Mouse (Mus musculus) stomach, embryonic 14.5 days (tissue): ENCODE results near the gene Cend1. TPM values are rescaled to one million over a fixed set of nuclear protein-coding genes. Genes with fewer than 3 reads are reported as not detected.

Source experiments
- ATAC-seq: fragments of 200-750 bp; cut with Nextera tagmentation; 2 replicates; pipeline ENCODE4 v1.8.0; 2017; ENCODE audit warnings: low read depth, moderate TSS enrichment; ENCODE audit not compliant: insufficient number of reproducible peaks, insufficient read depth, low FRiP score
- H3K27ac ChIP-seq: fragments of 300-500 bp; sonication (generic); 2 replicates; pipeline ENCODE4 v1.5.1; 2014; ENCODE audit warnings: mild to moderate bottlenecking, low read length, moderate library complexity, mixed read lengths
- H3K27me3 ChIP-seq: fragments of 300-500 bp; sonication (generic); 2 replicates; pipeline ENCODE4 v1.6.1; 2014; ENCODE audit warnings: low read length, control low read depth, mixed read lengths; ENCODE audit not compliant: control insufficient read depth, insufficient read depth
- H3K36me3 ChIP-seq: fragments of 300-500 bp; sonication (generic); 2 replicates; pipeline ENCODE4 v1.6.1; 2014; ENCODE audit warnings: mild to moderate bottlenecking, control low read depth, low read length, moderate library complexity, mixed read lengths; ENCODE audit not compliant: control insufficient read depth, insufficient read depth
- H3K4me1 ChIP-seq: fragments of 300-500 bp; sonication (generic); 2 replicates; pipeline ENCODE4 v1.6.1; 2014; ENCODE audit warnings: low read length, control low read depth, mixed read lengths; ENCODE audit not compliant: control insufficient read depth, insufficient read depth
- H3K4me2 ChIP-seq: fragments of 300-500 bp; sonication (generic); replicated peaks from 2 replicates; pipeline ENCODE4 v1.6.1; 2014; ENCODE audit warnings: low read depth, low read length, control low read depth
- H3K4me3 ChIP-seq: fragments of 300-500 bp; sonication (generic); 2 replicates; pipeline ENCODE4 v1.5.1; 2014; ENCODE audit warnings: low read depth, low read length, control low read depth
- H3K9ac ChIP-seq: fragments of 300-500 bp; sonication (generic); replicated peaks from 2 replicates; pipeline ENCODE4 v1.6.1; 2014; ENCODE audit warnings: low read depth, mild to moderate bottlenecking, control low read depth, low read length, moderate library complexity, mixed read lengths
- H3K9me3 ChIP-seq: fragments of 300-500 bp; sonication (generic); 2 replicates; pipeline ENCODE4 v1.6.1; 2016; ENCODE audit warnings: low read depth, low read length, control low read depth; ENCODE audit not compliant: control insufficient read depth
- WGBS: fragments of 180-500 bp; shearing (Covaris S2); extraction: QIAGEN DNeasy Blood & Tissue Kit; methylation state at CpG from one replicate; pipeline ENCODE4 v1.1.7; 2014; 5-methylcytosine and 5-hydroxymethylcytosine counted together
- polyA plus RNA-seq: library from polyadenylated mRNA; unstranded; fragments of >200 nt; fragmentation: Nextera tagmentation; extraction: Ambion mirVana; gene quantifications from 2 replicates; pipeline ENCODE4 v1.2.1, GENCODE M21; 2014

Cend1 gene
- polyA plus RNA-seq, 1 experiment from 2014 or later = 1.9 TPM

DNA sequence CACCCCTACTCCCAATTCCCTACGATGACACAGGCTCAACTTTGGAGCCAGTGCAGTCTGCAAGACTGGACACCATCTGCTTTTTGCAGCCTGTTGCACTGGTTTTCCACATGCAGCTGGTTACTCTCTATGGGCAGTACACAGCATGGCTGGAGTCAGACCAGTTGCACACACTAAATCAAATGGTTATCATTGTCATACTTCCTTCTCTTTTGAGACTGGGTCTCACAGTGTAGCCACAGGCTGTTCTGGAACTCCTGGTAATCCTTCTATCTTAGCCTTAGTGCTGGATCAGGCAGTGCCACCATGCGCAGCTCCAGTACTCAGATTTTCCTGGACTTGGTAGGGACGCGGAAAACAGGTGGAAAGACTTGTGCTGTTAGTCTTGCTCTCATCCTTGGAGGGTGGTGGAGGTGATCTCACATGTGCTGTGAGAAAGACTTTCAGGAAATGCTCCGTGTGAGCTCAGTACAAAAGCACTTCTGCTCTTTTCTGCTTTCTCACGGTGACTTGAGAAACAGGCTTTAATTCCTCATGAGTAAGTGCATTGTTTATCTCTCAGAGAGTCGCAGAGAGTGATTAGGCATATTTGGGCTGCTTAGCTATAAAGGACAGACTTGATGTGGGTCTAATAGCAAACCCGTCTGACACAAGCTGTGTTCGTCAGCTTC is 36.6 kb downstream of the Cend1 start:
- peak overlapping the region; percentile 52; the same call in 1 of the 2 replicates for H3K27ac ChIP-seq
- H3K9me3 ChIP-seq = no peaks in the 10 kb centered on the region
- H3K4me2 ChIP-seq = peak overlapping the region; percentile 94
- peak overlapping the region; percentile 52 for H3K9ac ChIP-seq
- no peaks in the 10 kb centered on the region for H3K27me3 ChIP-seq
- peak; percentile 30; the same call in 1 of the 2 replicates for ATAC-seq
- H3K4me3 ChIP-seq = peak overlapping the region; percentile 72
- WGBS = 32% methylated on average over 9 of the region's 9 CpGs
- H3K4me1 ChIP-seq = peaks cover 11% of the 10 kb centered on the region
- peaks cover 11% of the 10 kb centered on the region; the same call in 1 of the 2 replicates for H3K36me3 ChIP-seq

DNA sequence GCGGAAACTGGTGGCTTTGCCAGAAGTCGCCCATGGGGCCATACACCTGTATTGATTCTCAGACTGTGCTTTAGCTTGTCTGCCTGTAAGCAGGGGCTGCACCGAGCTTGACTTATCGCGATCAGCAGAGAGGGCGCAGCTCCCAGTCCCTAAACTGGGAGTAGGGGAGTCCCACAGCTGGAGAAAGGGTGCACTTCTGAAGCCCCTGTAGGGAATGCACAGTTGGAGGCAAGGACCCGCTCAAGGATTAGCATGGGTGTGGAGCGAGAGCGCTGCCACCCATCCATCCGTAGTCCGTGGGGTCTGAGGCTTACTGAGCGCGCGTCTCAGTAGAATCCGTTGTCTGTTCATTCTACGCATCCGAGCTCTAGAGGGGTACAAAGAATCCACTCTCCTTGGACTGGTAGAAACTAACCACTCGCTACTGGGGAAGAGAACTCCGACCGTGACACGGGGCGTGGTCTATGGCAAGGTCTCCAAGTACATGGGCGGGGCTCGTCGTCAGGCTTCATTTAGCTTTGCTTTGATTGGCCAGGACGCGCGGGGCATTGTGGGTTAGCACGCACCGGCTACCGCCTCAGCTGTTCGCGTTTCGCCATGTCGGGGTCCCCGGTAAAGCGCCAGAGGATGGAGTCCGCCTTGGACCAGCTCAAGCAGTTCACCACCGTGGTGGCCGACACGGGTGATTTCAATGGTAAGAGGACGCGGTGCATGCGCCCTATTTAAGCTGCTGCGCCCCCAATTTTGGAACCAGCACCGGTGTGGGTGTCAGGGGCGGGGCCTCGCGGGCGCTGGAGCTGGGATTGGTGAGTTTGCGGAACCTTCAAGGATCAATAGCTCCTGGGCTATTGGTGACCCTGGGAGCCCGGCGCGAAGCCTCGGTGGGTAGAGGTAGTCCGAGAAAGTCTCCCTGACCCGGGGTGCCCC is 37.4 kb downstream of the Cend1 start, which contains the start of gene Taldo1:
TSS of gene Taldo1 (plus strand) at position 575 of the 927 bp plus-strand sequence.
- Histone ChIP-seq H3K9me3 (no peaks in the 10 kb centered on the region), H3K4me3 (peak within 1 kb of the TSS; percentile 72), H3K27ac (peak within 1 kb of the TSS; percentile 53; the same call in 1 of the 2 replicates), H3K9ac (peak within 1 kb of the TSS; percentile 52), H3K4me1 (peaks cover 11% of the 10 kb centered on the region), H3K36me3 (peaks cover 11% of the 10 kb centered on the region; the same call in 1 of the 2 replicates), H3K27me3 (no peaks in the 10 kb centered on the region), H3K4me2 (peak within 1 kb of the TSS; percentile 94)
- peak; percentile 93 for ATAC-seq
- under 1% methylated on average over 57 of the region's 57 CpGs for WGBS

DNA sequence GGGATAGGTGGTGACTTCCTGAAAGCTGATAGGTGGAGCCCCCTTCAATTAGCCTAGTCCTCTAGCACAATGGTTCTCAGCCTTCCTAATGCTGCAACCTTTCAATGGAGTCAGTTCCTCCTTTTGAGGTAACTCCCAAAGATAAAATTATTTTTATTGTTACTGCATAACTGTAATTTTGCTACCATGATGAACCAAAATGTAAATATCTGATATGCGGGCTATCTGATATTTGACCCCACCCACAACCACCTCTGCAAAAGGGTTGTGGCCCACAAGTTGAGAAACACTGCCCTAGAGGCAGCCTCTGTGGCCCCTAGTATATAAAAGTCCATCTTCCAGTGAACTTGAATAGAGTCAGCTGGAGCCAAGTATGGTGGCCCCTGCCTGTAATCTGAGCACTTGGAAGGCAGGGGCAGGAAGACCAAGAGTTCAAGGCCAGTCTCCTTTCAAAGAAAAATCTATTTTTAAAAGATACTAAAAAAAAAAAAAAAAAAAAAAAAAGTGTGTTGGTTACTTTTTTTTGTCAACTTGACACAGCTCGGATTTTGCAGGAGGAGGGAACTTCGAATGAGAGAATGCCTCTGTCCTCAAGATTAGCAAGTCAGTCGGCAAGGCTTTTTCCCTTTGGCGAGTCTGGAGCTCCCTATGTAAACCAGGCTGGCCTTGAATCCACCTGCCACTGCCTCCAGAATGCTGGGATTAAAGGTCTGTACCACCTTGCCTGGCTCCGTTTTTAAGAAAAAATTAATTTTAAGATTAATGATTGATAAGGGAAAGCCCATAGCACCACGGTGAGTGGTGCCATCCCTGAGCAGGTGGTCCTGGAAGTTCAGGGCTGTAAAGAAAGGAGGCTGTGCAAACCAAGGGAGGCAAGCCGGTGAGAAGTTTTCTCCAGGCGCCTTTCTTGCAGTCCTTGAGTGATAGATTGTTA is 38.7 kb downstream of the Cend1 start:
- WGBS = 44% methylated on average over 9 of the region's 9 CpGs
- Histone ChIP-seq H3K27ac (no peak overlapping the region), H3K4me3 (0 out of 2 replicates have a peak overlapping the region, but pooled peaks have one; percentile 72), H3K9me3 (no peaks in the 10 kb centered on the region), H3K36me3 (no peaks in the 10 kb centered on the region; the same call in 1 of the 2 replicates), H3K4me2 (no peak overlapping the region), H3K4me1 (peaks cover 11% of the 10 kb centered on the region), H3K9ac (no peak overlapping the region), H3K27me3 (no peaks in the 10 kb centered on the region)
- ATAC-seq = no peak

DNA sequence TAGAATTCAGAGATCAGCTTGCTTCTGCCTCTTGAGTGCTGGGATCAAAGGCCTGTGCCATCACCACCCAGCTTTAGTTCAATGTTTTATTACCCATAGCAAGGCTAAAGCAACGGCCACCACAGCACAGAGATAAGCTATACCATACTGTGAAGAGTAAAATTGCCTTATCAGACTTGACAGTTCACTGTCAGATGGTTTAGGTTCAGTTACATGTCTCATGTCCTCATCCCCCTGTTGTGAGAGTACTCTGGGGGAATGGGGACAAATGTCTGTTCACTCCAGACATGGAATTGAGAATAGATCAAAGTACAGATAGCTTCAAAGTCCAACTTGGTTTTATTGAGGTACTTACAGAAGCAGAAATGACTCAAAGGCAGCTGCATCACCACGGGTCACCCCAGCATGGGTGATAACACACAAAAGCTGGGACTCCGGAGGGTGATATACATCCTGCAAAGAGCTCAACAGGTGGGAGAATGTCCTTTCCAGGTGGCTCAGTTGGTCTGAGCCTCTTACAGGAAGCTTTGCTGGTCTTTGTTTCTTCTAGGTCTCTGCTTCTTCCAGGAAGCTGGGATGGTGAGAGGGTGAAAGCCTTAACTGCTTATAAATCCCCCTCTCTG is 40.7 kb downstream of the Cend1 start:
- Histone ChIP-seq H3K4me3 (no peak overlapping the region), H3K4me1 (peaks cover 11% of the 10 kb centered on the region), H3K9me3 (no peaks in the 10 kb centered on the region), H3K9ac (no peak overlapping the region), H3K27ac (no peak overlapping the region), H3K4me2 (no peak overlapping the region), H3K36me3 (no peaks in the 10 kb centered on the region), H3K27me3 (no peaks in the 10 kb centered on the region)
- no peak for ATAC-seq
- WGBS = 48% methylated on average over 3 of the region's 3 CpGs

DNA sequence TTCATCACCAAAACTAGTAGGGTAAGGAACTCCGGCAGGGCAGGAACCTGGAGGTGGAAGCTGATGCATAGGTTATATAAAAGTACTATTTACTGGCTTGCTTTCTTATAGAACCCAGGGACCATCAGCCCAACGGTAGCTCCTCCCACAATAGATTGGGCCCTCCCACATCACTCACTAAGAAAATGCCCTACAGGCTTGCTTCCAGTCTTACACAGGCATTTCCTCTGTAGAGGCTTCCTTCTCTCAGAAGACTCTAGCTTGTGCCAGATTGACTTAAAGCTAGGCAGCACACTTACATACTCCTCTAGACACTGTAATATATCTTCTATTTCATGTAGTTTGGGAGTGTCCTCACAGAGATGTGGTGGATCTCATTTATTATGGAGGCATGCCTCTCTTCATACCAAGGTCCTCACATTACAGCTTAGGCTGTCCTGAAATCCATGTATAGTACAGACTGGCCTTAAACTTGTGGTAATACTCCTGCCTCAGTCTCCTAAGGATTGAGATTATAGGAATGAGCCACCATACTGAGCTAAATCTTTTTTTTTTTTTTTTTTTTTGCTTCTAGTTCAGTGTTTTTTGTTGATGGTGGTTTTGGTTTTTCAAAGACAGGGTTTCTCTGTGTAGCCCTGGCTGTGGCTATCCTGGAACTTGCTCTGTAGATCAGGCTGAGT is 41.3 kb downstream of the Cend1 start:
- ATAC-seq = no peak
- no peak overlapping the region for H3K27ac ChIP-seq
- H3K4me1 ChIP-seq = peaks cover 9% of the 10 kb centered on the region
- WGBS = 57% methylated on average over 2 of the region's 2 CpGs
- no peak overlapping the region for H3K4me2 ChIP-seq
- H3K9me3 ChIP-seq = no peaks in the 10 kb centered on the region
- no peaks in the 10 kb centered on the region for H3K27me3 ChIP-seq
- H3K36me3 ChIP-seq = no peaks in the 10 kb centered on the region
- no peak overlapping the region for H3K4me3 ChIP-seq
- no peak overlapping the region for H3K9ac ChIP-seq

DNA sequence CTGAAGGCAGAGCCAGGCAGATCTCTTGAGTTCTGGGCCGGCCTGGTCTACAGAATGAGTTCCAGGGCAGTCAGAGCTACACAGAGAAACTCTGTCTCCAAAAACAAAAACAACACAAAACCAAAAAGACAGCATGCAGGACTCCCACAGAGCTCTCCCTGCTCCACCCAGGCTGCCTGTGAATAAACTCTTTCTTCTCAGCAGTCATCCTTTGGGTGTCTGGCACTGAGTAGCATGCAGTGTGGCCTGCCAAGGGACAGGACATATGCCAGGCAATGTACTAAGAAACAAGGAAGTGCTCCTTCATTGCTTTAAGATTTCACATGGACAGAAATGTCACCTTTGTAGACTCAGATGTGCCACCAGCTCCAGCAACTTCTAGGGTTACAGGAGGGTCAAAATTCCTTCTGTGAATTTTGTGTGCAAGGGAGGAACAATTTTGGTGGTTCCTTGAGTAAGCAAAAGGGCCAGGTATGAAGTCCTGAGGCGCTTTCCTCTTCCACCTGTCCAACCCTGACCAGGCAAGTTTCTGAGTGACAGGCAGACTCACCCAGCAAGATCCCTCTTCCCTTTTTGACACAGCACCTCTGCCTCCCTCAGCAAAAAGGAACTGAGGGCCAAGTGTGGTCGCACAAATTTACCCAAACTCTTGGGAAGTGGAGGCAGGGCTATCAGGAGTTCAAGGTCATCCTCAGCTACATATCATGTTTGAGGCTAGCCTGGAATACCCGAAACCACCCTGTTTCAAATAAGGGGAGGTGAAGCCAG is 48.0 kb downstream of the Cend1 start:
- no peak overlapping the region for H3K9ac ChIP-seq
- no peaks in the 10 kb centered on the region for H3K36me3 ChIP-seq
- no peak overlapping the region for H3K27ac ChIP-seq
- no peak for ATAC-seq
- no peak overlapping the region for H3K4me2 ChIP-seq
- no peak overlapping the region for H3K4me3 ChIP-seq
- no peaks in the 10 kb centered on the region for H3K9me3 ChIP-seq
- WGBS = 70% methylated on average over 4 of the region's 4 CpGs
- H3K27me3 ChIP-seq = no peaks in the 10 kb centered on the region
- no peaks in the 10 kb centered on the region for H3K4me1 ChIP-seq

DNA sequence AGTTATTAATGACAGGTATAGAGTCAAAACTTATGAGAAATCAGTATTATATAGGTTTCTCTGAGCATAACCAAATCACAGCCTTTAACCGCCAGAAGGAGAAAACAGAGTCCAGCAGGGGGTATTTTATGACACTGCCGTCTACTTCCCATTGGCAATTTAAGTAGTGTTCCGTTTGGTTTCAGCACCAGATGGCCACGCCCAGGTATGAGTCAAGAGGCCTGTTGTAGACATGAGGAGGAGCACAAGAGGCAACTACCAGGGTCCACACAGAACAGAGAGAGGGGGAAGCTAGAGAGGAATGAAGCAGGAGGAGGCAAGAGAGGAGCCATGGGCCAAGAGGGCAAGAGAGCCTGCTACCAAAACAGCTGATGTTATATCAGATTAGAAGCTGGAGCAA is 49.7 kb downstream of the Cend1 start:
- H3K27ac ChIP-seq = no peak overlapping the region
- H3K4me1 ChIP-seq = no peaks in the 10 kb centered on the region
- no peak overlapping the region for H3K4me3 ChIP-seq
- 54% methylated on average over 4 of the region's 4 CpGs for WGBS
- H3K27me3 ChIP-seq = no peaks in the 10 kb centered on the region
- no peaks in the 10 kb centered on the region for H3K36me3 ChIP-seq
- no peak overlapping the region for H3K4me2 ChIP-seq
- no peak for ATAC-seq
- H3K9me3 ChIP-seq = no peaks in the 10 kb centered on the region
- no peak overlapping the region for H3K9ac ChIP-seq
